Mouse (Mus musculus) forebrain, embryonic 14.5 days (tissue): Measurements from ENCODE around the gene Tmem132b. TPM values are rescaled to one million over a fixed set of nuclear protein-coding genes. Genes with fewer than 3 reads are reported as not detected.
A peak's percentile ranks its signal among the peaks of the same experiment; 100 is the strongest.

Source experiments
- ATAC-seq: fragments of 200-750 bp; cut with Nextera tagmentation; 2 replicates; pipeline ENCODE4 v1.8.0; 2017; ENCODE audit warnings: mild to moderate bottlenecking, moderate library complexity
- DNase-seq: peaks from one replicate; pipeline ENCODE4 v3.0.0-alpha.2; 2015; ENCODE audit warnings: low spot score
- H3K27ac ChIP-seq: fragments of 300-500 bp; sonication (generic); 2 replicates; pipeline ENCODE4 v1.5.1; 2014; ENCODE audit warnings: low read depth, mild to moderate bottlenecking, control low read depth, low read length, moderate library complexity
- H3K27me3 ChIP-seq: fragments of 300-500 bp; sonication (generic); replicated peaks from 2 replicates; pipeline ENCODE4 v1.6.1; 2014; ENCODE audit warnings: low read length, control low read depth, mixed read lengths; ENCODE audit not compliant: control insufficient read depth, insufficient read depth
- H3K36me3 ChIP-seq: fragments of 300-500 bp; sonication (generic); 2 replicates; pipeline ENCODE4 v1.6.1; 2014; ENCODE audit warnings: low read length, control low read depth; ENCODE audit not compliant: control insufficient read depth, insufficient read depth
- H3K4me1 ChIP-seq: fragments of 300-500 bp; sonication (generic); 2 replicates; pipeline ENCODE4 v1.6.1; 2014; ENCODE audit warnings: antibody characterized with exemption, low read length, control low read depth; ENCODE audit not compliant: control insufficient read depth, insufficient read depth
- H3K4me2 ChIP-seq: fragments of 300-500 bp; sonication (generic); 2 replicates; pipeline ENCODE4 v1.6.1; 2014; ENCODE audit warnings: mild to moderate bottlenecking, control low read depth, low read length
- H3K4me3 ChIP-seq: fragments of 300-500 bp; sonication (generic); 2 replicates; pipeline ENCODE4 v1.5.1; 2014; ENCODE audit warnings: low read depth, low read length, control low read depth
- H3K9ac ChIP-seq: fragments of 300-500 bp; sonication (generic); 2 replicates; pipeline ENCODE4 v1.6.1; 2014; ENCODE audit warnings: mild to moderate bottlenecking, low read length, control low read depth, moderate library complexity
- H3K9me3 ChIP-seq: fragments of 300-500 bp; sonication (generic); replicated peaks from 2 replicates; pipeline ENCODE4 v1.6.1; 2016; ENCODE audit warnings: low read length, control low read depth, mixed read lengths; ENCODE audit not compliant: control insufficient read depth
- WGBS: fragments of 180-500 bp; shearing (Covaris S2); extraction: QIAGEN DNeasy Blood & Tissue Kit; methylation state at CpG from one replicate; pipeline ENCODE4 v1.1.7; 2014; 5-methylcytosine and 5-hydroxymethylcytosine counted together
- polyA plus RNA-seq: library from polyadenylated mRNA; unstranded; fragments of >200 nt; fragmentation: Nextera tagmentation; extraction: Ambion mirVana; gene quantifications from 2 replicates; pipeline ENCODE4 v1.2.1, GENCODE M21; 2014

The Tmem132b gene
- polyA plus RNA-seq, 1 experiment from 2014 or later, result 3.1 TPM

- no peaks in the 10 kb centered on the region for H3K36me3 ChIP-seq
- H3K4me1 ChIP-seq, result no peaks in the 10 kb centered on the region
- no peak overlapping the region for H3K9ac ChIP-seq
- no peak overlapping the region for H3K4me2 ChIP-seq
- no peak overlapping the region for H3K4me3 ChIP-seq
- H3K27me3 ChIP-seq, result no peaks in the 10 kb centered on the region
- H3K9me3 ChIP-seq, result peaks cover 4% of the 10 kb centered on the region; the same call in 1 of the 2 replicates
- ATAC-seq (no peak), DNase-seq (no peak)
- WGBS, result 78% methylated on average over 1 of the region's 1 CpGs
- H3K27ac ChIP-seq, result no peak overlapping the region
These were observed 78.4 kb downstream of the Tmem132b start for GRCm38 (mm10) chr5:125609968-125610367.

DNA sequence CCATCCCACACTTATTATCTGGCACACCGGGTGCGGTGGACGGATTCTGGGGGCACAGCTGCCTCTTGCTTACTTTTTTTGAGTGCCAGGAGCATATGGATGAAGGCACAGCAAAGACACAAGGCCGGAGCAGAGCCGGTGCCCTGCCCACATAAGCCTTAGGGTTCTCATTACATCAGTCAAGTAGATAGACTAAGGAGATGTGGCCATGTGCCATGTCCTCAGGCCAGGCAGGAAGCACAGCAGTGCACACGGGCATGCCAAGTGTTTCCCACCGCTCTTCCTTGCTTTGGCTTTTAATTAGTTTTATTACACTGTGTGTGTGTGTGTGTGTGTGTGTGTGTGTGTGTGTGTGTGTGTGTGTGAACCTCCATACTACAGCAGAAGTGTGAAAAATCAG lies 80.9 kb downstream of the Tmem132b start:
- no peaks in the 10 kb centered on the region for H3K27me3 ChIP-seq
- peaks cover 4% of the 10 kb centered on the region; the same call in 1 of the 2 replicates for H3K9me3 ChIP-seq
- no peak overlapping the region for H3K4me3 ChIP-seq
- ATAC-seq, result peak; percentile 81
- DNase-seq, result peak; percentile 79
- H3K9ac ChIP-seq, result no peak overlapping the region
- H3K36me3 ChIP-seq, result 0 out of 2 replicates have a peak, but pooled peaks cover 3% of the 10 kb centered on the region
- H3K4me1 ChIP-seq, result no peaks in the 10 kb centered on the region
- no peak overlapping the region for H3K27ac ChIP-seq
- no peak overlapping the region for H3K4me2 ChIP-seq
- 54% methylated on average over 7 of the region's 7 CpGs for WGBS

DNA sequence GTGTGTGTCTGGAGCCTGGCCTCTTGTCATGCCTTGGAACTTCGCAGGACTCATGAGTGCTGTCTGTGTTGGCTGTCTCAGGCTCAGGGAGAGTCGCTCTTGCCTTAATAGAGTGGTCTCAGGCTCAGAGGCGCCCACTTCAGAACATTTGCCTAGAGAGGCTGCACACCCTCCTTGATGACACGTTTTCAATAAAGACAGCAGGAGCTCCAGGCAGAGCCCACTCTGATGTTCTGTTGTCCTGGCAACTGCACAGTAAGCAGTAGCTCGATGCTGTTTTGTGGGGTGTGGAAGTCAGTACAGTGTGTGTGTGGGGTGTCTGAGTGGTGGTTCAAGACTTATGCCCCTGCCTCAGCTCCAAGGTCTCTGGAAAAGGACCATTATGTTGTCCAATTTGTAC lies 81.6 kb downstream of the Tmem132b start:
- Histone ChIP-seq H3K36me3 (0 out of 2 replicates have a peak, but pooled peaks cover 3% of the 10 kb centered on the region), H3K4me3 (no peak overlapping the region), H3K9ac (no peak overlapping the region), H3K27me3 (no peaks in the 10 kb centered on the region), H3K27ac (no peak overlapping the region; the same call in 1 of the 2 replicates), H3K4me2 (no peak overlapping the region), H3K9me3 (peaks cover 7% of the 10 kb centered on the region; the same call in 1 of the 2 replicates), H3K4me1 (no peaks in the 10 kb centered on the region)
- DNase-seq (no peak), ATAC-seq (no peak)
- WGBS, result 78% methylated on average over 5 of the region's 5 CpGs

DNA sequence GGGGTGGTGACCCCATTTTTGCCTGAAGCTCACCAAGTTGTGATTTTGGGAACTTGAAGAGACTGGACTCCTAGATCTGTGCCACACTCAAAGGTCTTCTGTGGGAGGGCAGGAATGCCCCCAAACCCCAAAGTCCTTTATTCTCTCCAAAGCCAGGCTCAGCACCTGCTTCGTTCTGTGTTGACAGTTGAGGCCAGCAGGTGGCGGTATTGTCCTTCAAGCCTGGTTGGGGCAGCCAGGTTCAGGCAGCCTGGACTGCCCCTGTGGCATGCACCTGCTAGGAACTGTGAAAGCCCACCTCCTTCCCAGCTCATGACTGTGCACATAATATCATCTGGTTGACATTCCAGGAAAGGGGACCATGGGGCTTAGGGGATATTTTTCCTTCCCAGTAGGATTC lies 82.8 kb downstream of the Tmem132b start:
- Histone ChIP-seq H3K36me3 (0 out of 2 replicates have a peak, but pooled peaks cover 3% of the 10 kb centered on the region), H3K9ac (no peak overlapping the region), H3K4me2 (no peak overlapping the region), H3K9me3 (peaks cover 7% of the 10 kb centered on the region; the same call in 1 of the 2 replicates), H3K27ac (no peak overlapping the region), H3K27me3 (no peaks in the 10 kb centered on the region), H3K4me1 (no peaks in the 10 kb centered on the region), H3K4me3 (no peak overlapping the region)
- 33% methylated on average over 2 of the region's 2 CpGs for WGBS
- DNase-seq, result peak; percentile 42
- 0 out of 2 replicates have a peak, but pooled peaks have one; percentile 37 for ATAC-seq

GRCm38 (mm10) chr5:125617050-125617449 lies 85.5 kb downstream of the Tmem132b start:
- no peak overlapping the region for H3K9ac ChIP-seq
- H3K9me3 ChIP-seq, result peaks cover 7% of the 10 kb centered on the region; the same call in 1 of the 2 replicates
- H3K36me3 ChIP-seq, result 0 out of 2 replicates have a peak, but pooled peaks cover 3% of the 10 kb centered on the region
- H3K4me3 ChIP-seq, result no peak overlapping the region
- DNase-seq (no peak), ATAC-seq (no peak)
- no peak overlapping the region for H3K4me2 ChIP-seq
- no peak overlapping the region for H3K27ac ChIP-seq
- H3K27me3 ChIP-seq, result no peaks in the 10 kb centered on the region
- WGBS, result 98% methylated on average over 1 of the region's 1 CpGs
- H3K4me1 ChIP-seq, result no peaks in the 10 kb centered on the region

DNA sequence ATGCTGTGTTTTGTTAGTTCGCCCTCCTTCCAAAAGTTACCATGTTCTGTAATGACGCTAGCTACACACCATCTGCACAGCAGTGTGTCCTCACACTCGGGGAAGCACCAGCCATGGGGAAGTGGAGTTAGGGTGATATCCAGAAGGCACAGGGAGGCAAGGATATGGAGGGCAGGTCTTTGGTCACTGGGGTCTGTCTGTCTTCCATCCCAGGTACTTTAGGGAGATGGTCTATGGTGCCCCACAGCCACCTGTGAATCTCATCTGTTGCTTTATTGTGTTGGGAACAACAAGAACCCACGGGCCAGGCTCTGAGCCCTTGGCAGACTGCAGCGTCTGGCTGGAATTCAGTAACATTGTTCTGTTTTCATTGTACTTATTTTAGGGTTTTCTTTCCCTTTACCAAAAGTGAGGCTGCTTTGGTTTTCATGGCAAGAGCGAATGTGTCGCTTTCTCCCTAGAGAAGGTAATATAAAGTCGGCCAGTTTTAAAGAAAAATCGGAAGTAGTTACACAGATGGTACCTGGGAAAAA lies 96.3 kb downstream of the Tmem132b start:
- ATAC-seq, result no peak
- WGBS, result 83% methylated on average over 9 of the region's 9 CpGs
- Histone ChIP-seq H3K27ac (no peak overlapping the region), H3K4me2 (no peak overlapping the region), H3K36me3 (no peaks in the 10 kb centered on the region), H3K9ac (no peak overlapping the region), H3K27me3 (no peaks in the 10 kb centered on the region), H3K4me1 (no peaks in the 10 kb centered on the region; the same call in 1 of the 2 replicates), H3K4me3 (no peak overlapping the region), H3K9me3 (no peaks in the 10 kb centered on the region)
- no peak for DNase-seq

GRCm38 (mm10) chr5:125634666-125635065 lies 103.1 kb downstream of the Tmem132b start:
- Histone ChIP-seq H3K27ac (no peak overlapping the region), H3K9me3 (no peaks in the 10 kb centered on the region), H3K4me1 (no peaks in the 10 kb centered on the region), H3K36me3 (no peaks in the 10 kb centered on the region), H3K9ac (no peak overlapping the region), H3K4me3 (no peak overlapping the region), H3K27me3 (no peaks in the 10 kb centered on the region), H3K4me2 (no peak overlapping the region)
- DNase-seq (no peak), ATAC-seq (no peak)
- WGBS, result 83% methylated on average over 6 of the region's 6 CpGs

- 48% methylated on average over 1 of the region's 1 CpGs for WGBS
These were observed 109.4 kb downstream of the Tmem132b start for GRCm38 (mm10) chr5:125640966-125641365.

DNA sequence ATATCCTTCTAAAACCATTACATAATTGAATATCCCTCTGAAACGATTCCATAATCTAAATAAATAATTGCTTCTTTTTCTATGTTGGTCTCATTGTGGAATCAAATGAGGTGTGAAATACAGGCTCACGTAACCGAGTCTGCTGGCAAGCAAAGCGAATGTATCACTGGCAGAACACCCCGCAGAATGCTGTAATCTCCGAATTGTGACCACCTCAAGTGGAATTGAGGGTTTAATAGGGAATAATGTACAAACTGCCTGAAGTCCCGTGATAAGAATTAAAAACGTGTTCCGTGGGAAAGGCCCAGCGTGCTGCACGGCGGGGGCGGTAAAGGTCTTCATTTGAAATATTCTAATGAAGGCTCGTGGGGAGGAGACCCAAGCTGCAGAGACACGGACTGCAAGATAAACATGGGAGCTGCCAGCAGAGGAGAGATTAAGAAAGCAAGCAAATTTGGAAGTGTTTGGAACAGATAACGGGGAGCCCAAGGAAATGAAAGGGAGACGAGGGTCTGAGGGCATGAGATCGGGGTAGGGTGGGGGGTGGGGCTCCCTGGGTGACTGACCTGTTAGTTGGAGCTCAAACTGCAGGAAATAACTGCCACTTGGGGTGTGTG lies 110.1 kb downstream of the Tmem132b start:
- H3K4me3 ChIP-seq, result no peak overlapping the region
- DNase-seq (peak; percentile 87), ATAC-seq (peak; percentile 70)
- no peaks in the 10 kb centered on the region for H3K27me3 ChIP-seq
- no peaks in the 10 kb centered on the region for H3K4me1 ChIP-seq
- H3K36me3 ChIP-seq, result no peaks in the 10 kb centered on the region
- 23% methylated on average over 18 of the region's 18 CpGs for WGBS
- peak overlapping the region; percentile 33; the same call in 1 of the 2 replicates for H3K4me2 ChIP-seq
- H3K9me3 ChIP-seq, result no peaks in the 10 kb centered on the region
- H3K27ac ChIP-seq, result peak overlapping the region; percentile 65
- peak overlapping the region; percentile 48; the same call in 1 of the 2 replicates for H3K9ac ChIP-seq

More at GRCm38 (mm10) chr5:125640966-125641365, 109.4 kb downstream of the Tmem132b start:
- Histone ChIP-seq H3K4me1 (no peaks in the 10 kb centered on the region), H3K27me3 (no peaks in the 10 kb centered on the region), H3K9me3 (no peaks in the 10 kb centered on the region), H3K9ac (no peak overlapping the region), H3K4me2 (no peak overlapping the region), H3K36me3 (no peaks in the 10 kb centered on the region), H3K27ac (peak overlapping the region; percentile 40; the same call in 1 of the 2 replicates), H3K4me3 (no peak overlapping the region)
- ATAC-seq (no peak), DNase-seq (peak; percentile 57)
